Mouse (Mus musculus) megakaryocyte-erythroid progenitor cell, adult 5-6 weeks (primary cell): ENCODE measurements at regions not wholly inside any gene's neighbourhood (a gene's known extent, or its start where the extent isn't known, plus 50 kb on each side); places are given as distances from the start of the nearest gene placed in this dataset.

Source experiments
- ATAC-seq: replicated peaks from 2 replicates; pipeline ENCODE4 v1.8.0; 2016; ENCODE audit warnings: mild to moderate bottlenecking, inconsistent platforms; ENCODE audit not compliant: severe bottlenecking, poor library complexity, low FRiP score, low TSS enrichment

DNA sequence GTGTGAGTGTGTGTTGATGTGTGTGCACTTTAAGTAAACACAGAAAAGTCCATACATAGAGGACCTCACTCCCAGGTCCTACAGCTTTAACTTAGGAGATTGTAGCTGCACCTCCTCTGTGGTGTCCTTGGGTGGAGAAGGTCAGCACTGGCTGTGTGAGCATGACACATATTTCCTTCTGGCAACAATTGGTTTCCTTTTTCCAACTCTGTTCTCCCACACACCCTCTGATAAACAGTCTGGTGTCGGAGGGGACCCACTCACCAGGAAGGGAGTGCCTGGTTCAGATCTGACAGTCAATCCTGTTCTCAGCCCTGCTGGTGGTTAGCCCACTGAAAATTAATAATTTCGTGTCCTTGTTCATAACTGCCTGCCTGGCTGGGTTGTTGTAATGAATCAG, 276.7 kb downstream of the Ccdc91 start:
- ATAC-seq = no peak

DNA sequence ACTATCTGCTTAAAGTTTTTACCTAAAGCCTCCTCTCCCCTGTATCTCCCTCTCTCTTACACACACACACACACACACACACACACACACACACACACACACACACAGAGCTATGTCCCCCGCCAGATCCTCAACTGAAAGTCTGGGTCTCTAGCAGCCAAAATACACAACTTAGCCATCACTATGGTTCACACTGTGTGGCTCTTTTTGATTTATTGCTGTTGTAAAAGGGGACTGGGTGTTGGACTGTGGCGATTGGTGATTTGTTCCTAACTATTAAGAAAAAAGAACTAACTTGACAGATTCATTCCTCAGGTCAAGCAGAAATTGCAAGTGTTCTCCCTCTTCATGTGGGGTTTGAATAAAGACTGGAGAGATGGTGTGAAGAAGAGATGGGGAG, 278.2 kb downstream of the Ccdc91 start:
- no peak for ATAC-seq

- ATAC-seq = no peak
These were observed 280.3 kb downstream of the Ccdc91 start for GRCm38 (mm10) chr6:147755750-147756523.

GRCm38 (mm10) chr6:147759485-147759884, 283.9 kb downstream of the Ccdc91 start:
- no peak for ATAC-seq

GRCm38 (mm10) chr6:147760113-147760512, 284.5 kb downstream of the Ccdc91 start:
- ATAC-seq = peak; percentile 87

- no peak for ATAC-seq
These were observed 281.8 kb upstream of the Far2 start for GRCm38 (mm10) chr6:147765241-147765640.

GRCm38 (mm10) chr6:147769180-147769579, 277.9 kb upstream of the Far2 start:
- no peak for ATAC-seq

DNA sequence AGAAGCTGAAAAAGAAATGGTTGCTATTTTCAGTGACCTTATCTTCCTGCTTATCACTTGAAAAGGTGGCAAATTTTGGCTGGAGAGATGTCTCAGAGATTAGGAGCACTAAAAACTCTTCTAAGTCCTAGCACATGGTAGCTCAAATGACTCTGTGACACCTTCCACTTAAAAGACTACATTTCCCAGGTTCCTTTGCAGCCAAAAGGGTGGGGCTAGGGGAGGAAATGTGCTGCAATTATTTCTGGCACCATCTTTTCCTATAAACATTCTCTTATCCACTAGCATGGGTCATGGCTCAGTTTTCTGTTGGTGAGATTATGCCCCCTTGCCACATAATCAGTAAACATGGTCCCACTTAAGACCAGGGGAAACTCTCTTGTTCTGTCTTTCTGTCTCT, 277.0 kb upstream of the Far2 start:
- no peak for ATAC-seq

GRCm38 (mm10) chr6:147771411-147771810, 275.6 kb upstream of the Far2 start:
- no peak for ATAC-seq

GRCm38 (mm10) chr6:147773904-147774303, 273.2 kb upstream of the Far2 start:
- no peak for ATAC-seq

GRCm38 (mm10) chr6:147774626-147775025, 272.4 kb upstream of the Far2 start:
- ATAC-seq = no peak

GRCm38 (mm10) chr6:147779466-147779865, 267.6 kb upstream of the Far2 start:
- ATAC-seq = no peak

DNA sequence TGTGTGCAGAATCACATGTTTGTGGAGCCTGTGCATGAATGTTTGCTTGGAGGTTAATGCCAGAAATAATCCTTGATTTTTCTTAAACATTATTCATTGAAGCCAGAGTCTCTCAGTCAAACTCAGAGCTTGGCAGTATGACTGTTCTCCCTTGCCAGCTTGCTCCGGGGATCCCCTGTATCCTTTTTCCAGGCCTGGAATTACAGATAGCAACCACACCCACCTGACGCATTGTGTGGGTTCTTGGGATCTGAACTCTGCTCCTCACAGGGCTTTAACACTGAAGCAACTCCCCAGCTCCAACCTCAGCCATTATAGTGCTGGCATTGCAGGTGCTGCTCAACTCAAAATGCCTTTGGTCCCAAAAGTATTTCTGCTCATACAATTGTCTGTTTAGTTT, 262.8 kb upstream of the Far2 start:
- ATAC-seq = no peak

- no peak for ATAC-seq
These were observed 262.2 kb upstream of the Far2 start for GRCm38 (mm10) chr6:147784854-147785253.

- no peak for ATAC-seq
These were observed 259.0 kb upstream of the Far2 start for GRCm38 (mm10) chr6:147788095-147788494.

DNA sequence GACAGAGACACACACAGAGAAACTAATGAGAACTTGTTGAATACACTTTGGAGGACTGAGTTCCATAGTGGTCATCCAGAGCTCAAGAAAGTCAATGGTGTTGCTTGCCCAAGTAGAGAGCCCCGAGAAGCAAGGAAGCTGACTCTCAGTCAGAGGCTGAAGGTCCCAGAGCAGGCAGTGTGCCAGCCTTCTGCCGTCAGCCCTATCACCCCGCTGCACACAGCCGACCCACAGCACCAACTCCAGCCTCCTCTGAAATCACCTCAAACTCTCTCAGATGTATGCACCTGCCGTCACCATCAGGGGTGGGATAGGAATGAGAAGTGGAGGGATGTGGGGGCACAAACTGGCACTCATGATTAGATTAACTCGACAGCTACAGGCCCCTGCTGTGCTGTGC, 257.9 kb upstream of the Far2 start:
- ATAC-seq = no peak; the same call in 1 of the 2 replicates

DNA sequence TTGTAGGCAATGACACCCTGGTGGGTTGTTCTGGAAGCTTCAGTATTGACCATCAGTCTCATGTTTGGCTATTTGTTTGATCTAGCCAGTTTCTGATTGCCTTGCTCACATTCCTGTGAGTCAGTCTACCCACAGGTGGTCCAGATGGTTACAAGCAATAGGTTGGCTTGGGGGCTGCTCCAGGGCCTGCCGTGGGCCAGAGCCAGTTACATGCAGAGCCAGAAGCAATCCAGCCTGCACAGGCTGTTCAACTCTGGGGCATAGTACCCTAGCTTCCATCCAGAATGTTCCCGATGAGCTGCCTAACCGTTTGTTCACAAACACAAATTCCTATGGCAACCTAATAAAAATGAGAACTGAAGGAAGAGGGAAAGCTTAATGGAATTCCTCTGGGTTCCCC, 253.2 kb upstream of the Far2 start:
- ATAC-seq = no peak

DNA sequence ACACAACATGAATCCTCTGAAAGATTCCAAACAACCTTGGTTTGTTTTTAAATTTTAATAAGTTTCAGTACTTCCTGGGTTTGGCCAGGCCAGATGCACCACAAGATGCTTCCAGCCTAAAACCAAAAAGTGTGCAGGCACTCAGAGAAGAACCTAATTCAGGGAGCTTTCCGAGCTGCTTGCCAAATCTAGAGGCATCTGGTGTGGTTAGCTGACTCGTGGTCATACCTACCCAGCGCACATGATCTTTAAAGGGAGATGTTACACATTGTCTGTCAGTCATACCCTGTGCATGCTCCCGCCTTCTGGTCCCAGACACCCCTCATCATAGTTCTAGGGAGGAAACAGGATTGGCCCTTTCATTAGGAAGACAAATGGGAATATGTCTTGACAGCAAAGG, 252.7 kb upstream of the Far2 start:
- no peak for ATAC-seq

GRCm38 (mm10) chr6:147799009-147799727, 247.9 kb upstream of the Far2 start:
- ATAC-seq = no peak

DNA sequence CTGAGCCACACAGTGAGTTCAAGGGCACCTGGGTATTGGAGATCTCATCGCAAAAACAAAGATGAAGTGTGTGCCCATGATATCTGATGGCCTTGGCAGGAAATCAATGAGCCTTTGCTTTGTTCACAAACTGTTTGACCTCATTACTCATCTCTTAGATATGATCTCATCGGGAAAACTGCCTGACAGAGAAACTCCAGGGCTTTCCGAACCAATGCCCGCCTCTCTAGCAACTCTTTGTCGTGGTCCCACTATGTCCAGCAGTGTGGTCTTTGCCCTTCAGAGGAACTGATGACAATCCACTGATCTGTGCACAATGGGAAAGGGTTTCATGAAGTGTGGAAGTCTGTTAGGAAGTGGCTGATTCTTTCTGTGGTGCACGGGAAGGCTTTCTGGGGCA, 247.2 kb upstream of the Far2 start:
- ATAC-seq = no peak

GRCm38 (mm10) chr6:147800846-147801245, 246.2 kb upstream of the Far2 start:
- no peak for ATAC-seq
